Mouse (Mus musculus): ENCODE data around the gene Zfp987. TPM values are rescaled to one million over a fixed set of nuclear protein-coding genes. Genes with fewer than 3 reads are reported as not detected.
"Not testable (repeated sequence)": the region's sequence is repeated elsewhere in the genome, so short reads cannot be mapped to it uniquely, and the experiment has no call there.

Zfp987 gene
- polyA plus RNA-seq, 1 experiment from 2014 or later = 0.09 TPM

DNA sequence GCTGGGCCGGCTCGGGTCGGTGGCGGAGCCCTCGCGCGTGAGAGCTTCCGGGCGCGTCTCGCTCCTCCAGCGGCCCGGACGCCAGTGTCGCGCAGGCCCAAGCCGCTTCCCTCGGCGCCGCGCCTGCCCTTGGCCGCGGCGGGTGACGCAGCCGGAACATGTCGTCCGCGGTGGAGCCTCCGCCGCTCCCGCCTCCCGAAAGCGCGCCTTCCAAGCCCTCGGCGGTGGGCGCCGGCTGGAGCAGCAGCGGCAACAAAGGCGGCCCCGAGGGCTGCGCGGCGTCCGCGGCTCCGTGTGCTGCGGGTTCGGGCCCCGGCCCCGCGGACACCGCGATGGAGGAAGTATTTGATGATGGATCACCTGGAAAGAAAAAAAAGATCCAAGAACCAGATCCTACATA, 29.5 kb upstream of the Zfp987 start:
- DNase-seq (ENCODE audit: low spot score) = peak; percentile 68
- H3K27me3 ChIP-seq (ENCODE audit: insufficient read depth, poor library complexity, severe bottlenecking); H3K36me3 ChIP-seq; H3K4me1 ChIP-seq; H3K27ac ChIP-seq: not testable (repeated sequence)
- Histone ChIP-seq H3K4me3 (peak overlapping the region; percentile 55), H3K9me3 (peaks cover 23% of the 10 kb centered on the region)
- WGBS = 18% methylated on average over 55 of the region's 55 CpGs

DNA sequence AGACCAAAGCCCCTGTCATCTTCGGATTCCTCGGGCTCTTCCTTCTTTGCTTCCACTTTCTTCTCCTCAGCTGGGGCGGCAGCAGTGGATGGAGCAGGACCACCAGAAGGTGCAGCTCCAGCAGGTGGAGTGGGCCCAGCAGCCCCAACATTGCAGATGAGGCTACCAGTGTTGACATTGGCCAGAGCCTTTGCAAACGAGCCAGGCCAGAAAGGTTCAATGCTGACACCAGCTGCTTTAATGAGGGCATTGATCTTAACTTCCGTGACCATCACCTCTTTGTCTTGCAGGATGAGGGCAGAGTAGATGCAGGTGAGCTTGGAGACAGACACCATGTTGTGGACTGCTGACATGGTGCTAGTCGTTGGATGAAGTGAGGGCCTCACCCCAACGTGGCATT, 23.8 kb upstream of the Zfp987 start:
- WGBS = 77% methylated on average over 7 of the region's 7 CpGs
- not testable (repeated sequence) for H3K4me3 ChIP-seq; H3K9me3 ChIP-seq; H3K27me3 ChIP-seq (ENCODE audit: insufficient read depth, poor library complexity, severe bottlenecking); H3K4me1 ChIP-seq; H3K36me3 ChIP-seq; DNase-seq (ENCODE audit: low spot score); H3K27ac ChIP-seq

DNA sequence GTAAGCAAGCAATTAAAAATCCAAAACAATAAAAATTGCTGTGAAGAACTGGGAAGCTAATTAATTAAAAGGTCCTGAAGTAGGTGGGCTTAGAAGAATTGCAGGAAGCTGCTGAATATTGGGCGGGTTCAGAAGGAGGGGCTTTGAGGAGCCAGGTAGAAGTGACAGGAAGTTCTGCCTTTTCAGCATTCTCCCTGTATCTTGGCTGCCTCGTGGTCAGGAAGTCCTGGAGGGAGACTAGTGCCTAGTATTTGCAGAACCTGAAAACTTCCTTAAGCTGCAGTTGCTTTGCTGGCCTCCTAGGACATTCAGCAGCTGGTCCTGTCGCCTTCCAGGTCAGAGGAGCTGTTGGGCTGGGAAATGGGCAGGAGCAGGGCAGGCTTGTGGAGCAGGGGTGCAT, 4.3 kb downstream of the Zfp987 start:
- not testable (repeated sequence) for H3K4me3 ChIP-seq; DNase-seq (ENCODE audit: low spot score); H3K9me3 ChIP-seq; H3K4me1 ChIP-seq; H3K36me3 ChIP-seq; H3K27ac ChIP-seq; H3K27me3 ChIP-seq (ENCODE audit: insufficient read depth, poor library complexity, severe bottlenecking)
- WGBS = 52% methylated on average over 3 of the region's 3 CpGs

DNA sequence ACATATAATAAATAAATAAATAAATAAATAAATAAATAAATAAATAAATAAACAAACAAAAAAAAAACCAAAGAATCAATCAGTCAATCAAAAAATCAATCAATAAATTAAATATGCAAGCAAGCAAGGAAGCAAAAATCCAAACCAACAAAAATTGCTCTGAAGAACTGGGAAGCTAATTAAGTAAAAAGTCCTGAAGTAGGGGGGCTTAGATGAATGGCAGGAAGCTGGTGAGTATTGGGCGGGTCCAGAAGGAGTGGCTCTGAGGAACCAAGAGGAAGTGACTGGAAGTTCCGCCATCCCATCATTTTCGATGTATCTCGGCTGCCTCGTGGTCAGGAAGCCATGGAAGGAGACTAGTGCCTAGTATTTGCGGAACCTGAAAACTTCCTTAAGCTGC, 59.4 kb downstream of the Zfp987 start, which contains the start of gene Zfp600:
Gene Zfp600, plus strand, starts transcription at position 301 of the 400 bp plus-strand sequence.
- not testable (repeated sequence) for H3K4me1 ChIP-seq; H3K4me3 ChIP-seq; H3K27me3 ChIP-seq (ENCODE audit: insufficient read depth, poor library complexity, severe bottlenecking); H3K36me3 ChIP-seq; H3K9me3 ChIP-seq; DNase-seq (ENCODE audit: low spot score); H3K27ac ChIP-seq
- WGBS = no CpG with 5 or more reads among the region's 6 CpGs

DNA sequence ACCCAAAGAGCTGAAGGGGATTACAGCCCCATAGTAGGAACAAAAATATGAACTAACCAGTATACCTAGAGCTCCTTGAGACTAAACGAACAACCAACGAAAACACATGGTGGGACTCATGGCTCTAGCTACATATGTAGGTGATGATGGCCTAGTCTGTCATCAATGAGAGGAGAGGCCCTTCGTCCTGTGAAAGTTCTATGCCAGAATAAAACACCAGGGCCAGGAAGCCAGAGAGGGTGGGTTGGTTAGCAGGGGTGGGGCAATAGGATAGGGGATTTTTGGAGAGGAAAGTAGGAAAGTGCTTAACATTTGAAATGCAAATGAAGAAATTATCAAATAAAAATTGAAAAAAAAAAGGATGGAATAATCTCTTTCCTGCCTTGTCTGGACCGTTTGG, 65.8 kb downstream of the Zfp987 start:
- not testable (repeated sequence) for DNase-seq (ENCODE audit: low spot score); H3K27ac ChIP-seq; H3K9me3 ChIP-seq; H3K36me3 ChIP-seq; H3K27me3 ChIP-seq (ENCODE audit: insufficient read depth, poor library complexity, severe bottlenecking); H3K4me3 ChIP-seq; H3K4me1 ChIP-seq
- 63% methylated on average over 4 of the region's 4 CpGs for WGBS

DNA sequence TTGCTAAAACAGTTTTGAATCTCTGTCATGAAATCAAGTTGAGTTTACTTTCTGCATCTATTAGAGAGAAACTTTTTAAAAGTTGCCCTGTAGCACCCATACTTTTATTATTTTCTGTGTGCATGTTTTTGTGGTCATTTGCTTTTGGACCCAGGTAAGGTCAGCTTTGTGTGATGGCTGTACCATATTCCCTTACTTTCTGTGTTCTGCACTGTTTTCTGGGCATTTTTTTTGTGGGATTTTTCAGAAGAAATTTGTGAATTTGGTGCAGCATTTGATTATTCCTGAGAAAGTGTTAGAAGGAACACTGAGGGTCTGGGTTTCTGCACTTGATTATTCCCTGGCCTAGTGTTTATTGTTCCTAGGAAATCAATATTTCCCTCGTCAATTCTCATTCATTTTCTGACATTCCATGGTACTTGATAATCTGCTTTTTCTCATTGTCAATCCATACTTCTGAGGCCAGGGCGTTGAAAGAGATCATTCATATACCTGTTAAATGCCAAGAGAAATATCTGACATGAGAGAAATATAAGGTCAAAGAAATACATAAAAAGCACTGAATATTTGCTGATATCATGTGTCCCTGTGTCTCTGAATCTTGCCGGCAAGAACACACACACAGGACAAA, 70.2 kb downstream of the Zfp987 start:
- not testable (repeated sequence) for H3K36me3 ChIP-seq; H3K4me3 ChIP-seq; DNase-seq (ENCODE audit: low spot score); H3K27me3 ChIP-seq (ENCODE audit: insufficient read depth, poor library complexity, severe bottlenecking); H3K4me1 ChIP-seq; H3K27ac ChIP-seq
- peaks cover 16% of the 10 kb centered on the region for H3K9me3 ChIP-seq
- 77% methylated on average over 3 of the region's 3 CpGs for WGBS

DNA sequence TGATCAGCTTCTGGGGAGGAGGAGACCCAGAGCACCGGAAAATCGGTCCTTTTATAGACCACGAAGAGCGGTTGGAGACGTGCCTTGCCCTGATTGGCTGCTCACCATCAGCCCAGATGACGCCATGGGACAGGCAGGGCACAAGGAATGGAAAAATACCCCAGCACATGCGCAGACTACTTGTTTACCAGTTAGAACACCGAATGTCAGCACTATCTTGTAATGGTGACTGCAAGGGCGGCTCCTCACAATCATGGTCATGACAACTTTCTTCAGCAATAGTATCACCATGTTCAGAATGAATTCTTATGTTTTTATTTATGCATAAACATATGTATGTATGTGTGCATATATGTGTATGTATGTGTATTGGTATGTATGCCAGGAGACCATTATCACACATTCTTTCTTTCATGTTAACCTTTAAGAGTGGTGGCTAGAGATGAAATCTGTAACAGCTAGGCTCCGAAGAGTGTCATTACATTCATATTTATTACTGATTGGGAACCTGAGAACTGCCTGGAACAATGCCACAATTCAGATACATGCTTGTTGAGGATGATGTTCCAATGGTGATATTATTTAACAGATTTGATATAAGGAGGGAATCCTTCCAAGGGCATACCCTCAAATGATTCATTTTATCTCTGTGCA, 70.9 kb downstream of the Zfp987 start:
- H3K36me3 ChIP-seq; H3K4me3 ChIP-seq; H3K27ac ChIP-seq; H3K4me1 ChIP-seq; H3K27me3 ChIP-seq (ENCODE audit: insufficient read depth, poor library complexity, severe bottlenecking): not testable (repeated sequence)
- peaks cover 16% of the 10 kb centered on the region for H3K9me3 ChIP-seq
- DNase-seq (ENCODE audit: low spot score) = peak; percentile 76
- WGBS = 76% methylated on average over 10 of the region's 10 CpGs

DNA sequence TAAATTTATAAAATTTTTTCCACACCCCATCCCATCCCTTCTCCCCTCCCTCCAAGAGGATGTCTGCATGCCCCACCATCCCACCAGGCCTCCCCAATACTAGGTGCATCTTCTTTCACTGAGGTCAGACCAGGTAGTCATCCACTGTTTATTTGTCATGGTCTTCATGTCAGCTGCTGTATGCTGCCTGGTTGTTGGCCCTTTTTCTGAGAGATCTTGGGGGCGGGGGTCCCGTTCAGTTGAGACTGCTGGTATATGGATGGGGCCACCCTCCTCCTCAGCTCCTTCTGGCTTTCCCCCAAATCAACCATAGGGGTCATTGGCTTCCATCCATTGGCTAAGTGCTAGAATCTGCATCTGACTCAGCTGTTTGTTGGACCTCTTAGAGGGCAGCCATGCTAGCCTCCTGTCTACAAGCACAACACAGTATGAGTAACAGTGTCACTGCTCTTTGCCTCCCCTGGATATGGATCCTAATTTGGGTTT, 71.7 kb downstream of the Zfp987 start:
- DNase-seq (ENCODE audit: low spot score); H3K4me1 ChIP-seq; H3K27me3 ChIP-seq (ENCODE audit: insufficient read depth, poor library complexity, severe bottlenecking); H3K36me3 ChIP-seq; H3K4me3 ChIP-seq; H3K27ac ChIP-seq: not testable (repeated sequence)
- peaks cover 21% of the 10 kb centered on the region for H3K9me3 ChIP-seq
- no CpG with 5 or more reads among the region's 2 CpGs for WGBS

DNA sequence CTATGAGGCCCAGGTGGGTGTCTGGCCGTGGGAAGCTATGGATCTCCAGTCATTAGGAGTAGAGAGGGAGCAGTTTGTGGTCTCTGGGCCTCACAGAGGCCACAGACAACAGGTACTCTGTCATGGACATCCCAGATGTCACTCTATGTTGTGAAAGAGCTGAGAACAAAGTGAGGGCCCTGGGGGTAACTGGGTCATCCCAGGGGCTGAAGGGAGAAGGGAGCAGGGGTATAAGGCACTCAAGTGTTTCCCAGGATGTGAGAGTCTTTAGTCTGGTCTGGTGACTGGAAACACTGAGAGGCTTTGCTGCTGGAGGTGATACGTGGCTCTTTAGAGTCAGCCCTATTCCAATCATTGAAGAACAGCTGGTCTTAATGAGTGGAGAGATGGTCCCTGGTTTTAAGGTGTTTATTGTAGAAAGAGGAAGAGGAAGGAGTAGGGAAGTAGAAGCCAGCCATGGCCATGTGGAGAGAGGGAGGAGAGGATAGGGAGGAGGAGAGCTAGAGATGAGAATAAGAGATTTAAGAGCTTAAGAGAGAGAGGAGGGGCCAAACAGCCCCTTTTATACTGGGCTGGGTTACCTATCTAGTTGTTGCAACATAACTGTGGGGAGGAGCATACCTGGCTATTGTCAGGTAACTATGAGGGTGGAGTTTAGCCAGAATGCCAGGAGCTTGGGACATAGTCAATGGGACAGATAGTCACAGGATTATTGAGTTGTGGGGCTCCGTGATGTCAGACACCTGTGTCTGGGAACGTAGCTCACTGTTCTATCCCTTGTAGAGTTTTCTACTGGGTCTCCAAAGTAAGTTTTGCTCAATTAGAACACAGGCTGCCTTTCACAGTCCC, 76.5 kb downstream of the Zfp987 start:
- peak; percentile 82 for DNase-seq (ENCODE audit: low spot score)
- H3K27me3 ChIP-seq (ENCODE audit: insufficient read depth, poor library complexity, severe bottlenecking); H3K36me3 ChIP-seq; H3K4me1 ChIP-seq; H3K4me3 ChIP-seq; H3K27ac ChIP-seq: not testable (repeated sequence)
- peaks cover 15% of the 10 kb centered on the region for H3K9me3 ChIP-seq
- 68% methylated on average over 4 of the region's 4 CpGs for WGBS

Other genes starting within 250 kb of the Zfp987 start
- gene Zfp986, start 228.5 kb upstream of the Zfp987 start, polyA plus RNA-seq (2016; fragmentation: Nextera tagmentation; extraction: Ambion mirVana) = not detected in 2 replicates
- 0.26 TPM in 1 of 2 replicates, not detected in the other for gene Zfp600, start 59.5 kb downstream of the Zfp987 start, polyA plus RNA-seq (2016; fragmentation: Nextera tagmentation; extraction: Ambion mirVana)